Mouse (Mus musculus) spleen, embryonic (tissue): ENCODE measurements around the gene Gfpt1.
"Not testable (repeated sequence)": the region's sequence is repeated elsewhere in the genome, so short reads cannot be mapped to it uniquely, and the experiment has no call there.

Source experiments
- CTCF ChIA-PET: fragments of 350-600 bp; sonication (Branson Sonifier 250); formaldehyde crosslinking; loops from one replicate; lab custom pipeline; 2022; lab: Charles Lee

Gene Gfpt1

DNA sequence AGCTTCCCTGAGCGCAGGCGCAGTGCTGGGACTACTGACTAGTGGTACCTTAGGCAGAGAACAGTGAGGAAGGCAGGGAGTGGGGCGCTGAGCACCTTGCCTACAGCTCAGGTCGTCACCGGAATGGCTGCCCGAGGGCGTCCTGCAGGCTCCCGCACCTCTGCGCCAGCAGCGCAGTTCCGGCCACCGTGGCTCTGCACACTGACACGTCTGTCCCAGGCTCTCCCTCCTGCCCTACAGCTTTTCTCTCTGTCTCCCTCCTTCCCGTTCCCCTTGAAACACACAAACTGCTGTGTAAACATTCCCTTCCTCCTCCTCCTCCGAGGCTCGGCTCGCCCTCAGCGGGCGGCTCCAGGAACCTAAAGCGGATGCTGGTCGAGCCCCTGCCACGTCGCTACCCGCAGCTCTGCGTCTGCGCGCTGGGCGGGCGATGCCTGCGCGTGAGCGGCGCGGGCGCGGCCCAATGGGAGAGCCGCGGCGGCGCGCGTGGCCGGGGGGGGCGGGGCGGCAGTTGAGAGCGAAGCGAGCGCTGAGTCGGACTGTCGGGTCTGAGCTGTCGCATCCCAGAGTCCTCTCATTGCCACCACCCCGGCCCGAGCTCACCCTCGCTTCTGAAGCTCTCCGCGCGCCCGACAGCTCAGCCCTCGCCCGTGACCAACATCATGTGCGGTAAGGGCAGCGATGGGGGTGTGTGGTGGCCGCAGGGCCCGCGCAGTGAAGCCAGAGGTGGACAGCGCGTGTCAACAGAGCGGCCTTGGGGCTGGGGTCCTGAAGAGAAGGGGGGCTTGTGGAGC, at the start of gene Gfpt1:
Gene Gfpt1 (plus strand): TSS at position 510 of the 794 bp plus-strand sequence.
- CTCF ChIA-PET, result interaction anchor here (0.6 to 1.5 kb wide), 2 partner anchors 10 to 33 kb away, joined by 6 read pairs; no protein-coding TSS in a partner anchor

DNA sequence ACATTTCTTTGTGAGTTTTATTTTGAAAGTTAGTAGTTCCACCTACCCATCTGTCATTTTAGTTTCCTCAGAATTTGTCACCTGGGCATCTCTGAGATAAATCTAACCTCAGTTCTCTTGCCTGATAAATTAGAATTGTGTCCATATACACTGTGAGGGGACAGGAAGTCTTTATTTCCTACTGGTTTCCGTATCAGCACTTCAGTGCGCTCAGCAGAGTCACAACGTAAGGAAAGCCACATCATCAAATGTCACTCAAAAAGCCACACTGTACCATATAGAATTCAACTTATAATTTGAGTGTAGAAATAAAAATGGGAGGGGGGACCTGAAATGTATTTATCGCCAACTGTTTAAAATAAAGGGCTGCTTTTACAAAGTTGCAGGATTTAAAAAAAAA, 48.4 kb upstream of the Gfpt1 start:
- CTCF ChIA-PET, result no interaction called here

DNA sequence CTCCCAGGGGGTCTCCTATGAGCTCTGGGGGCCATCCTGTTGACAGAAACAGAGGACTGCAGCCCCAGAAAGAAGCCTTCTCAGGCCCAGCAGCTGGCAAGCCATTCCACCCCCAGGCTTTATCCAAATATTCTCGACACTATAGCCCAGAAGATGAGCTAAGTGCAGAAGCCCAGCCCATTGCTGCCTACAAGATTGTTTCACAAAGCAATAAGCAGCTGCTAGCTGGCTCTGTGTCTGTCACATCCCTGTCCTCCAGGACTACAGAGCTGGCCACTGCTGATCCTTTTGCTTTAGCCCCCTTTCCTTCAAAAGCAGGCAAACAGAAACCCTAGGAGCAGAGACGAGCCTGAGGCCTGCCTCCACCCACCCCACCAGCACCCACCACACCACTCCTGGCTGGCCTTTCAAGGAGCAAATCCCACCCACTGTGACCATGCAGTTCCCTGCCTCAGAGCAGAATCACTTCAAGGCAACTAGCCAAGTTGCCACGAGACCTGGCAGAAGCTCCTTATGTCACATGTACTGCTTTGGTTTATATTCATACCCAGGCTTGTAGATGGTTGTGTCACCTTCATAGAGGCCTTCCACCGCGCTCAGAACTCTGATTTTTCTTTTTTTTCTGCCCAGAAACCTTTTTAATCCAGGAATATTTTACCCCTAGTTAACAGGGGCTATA, 45.9 kb upstream of the Gfpt1 start:
- CTCF ChIA-PET, result no interaction called here

- CTCF ChIA-PET, result no interaction called here
These were observed 45.3 kb upstream of the Gfpt1 start for GRCm38 (mm10) chr6:86997360-86997759.

GRCm38 (mm10) chr6:87001995-87002394, 40.7 kb upstream of the Gfpt1 start:
- CTCF ChIA-PET, result no interaction called here

- CTCF ChIA-PET, result no interaction called here
These were observed 40.1 kb upstream of the Gfpt1 start for GRCm38 (mm10) chr6:87002521-87003055.

DNA sequence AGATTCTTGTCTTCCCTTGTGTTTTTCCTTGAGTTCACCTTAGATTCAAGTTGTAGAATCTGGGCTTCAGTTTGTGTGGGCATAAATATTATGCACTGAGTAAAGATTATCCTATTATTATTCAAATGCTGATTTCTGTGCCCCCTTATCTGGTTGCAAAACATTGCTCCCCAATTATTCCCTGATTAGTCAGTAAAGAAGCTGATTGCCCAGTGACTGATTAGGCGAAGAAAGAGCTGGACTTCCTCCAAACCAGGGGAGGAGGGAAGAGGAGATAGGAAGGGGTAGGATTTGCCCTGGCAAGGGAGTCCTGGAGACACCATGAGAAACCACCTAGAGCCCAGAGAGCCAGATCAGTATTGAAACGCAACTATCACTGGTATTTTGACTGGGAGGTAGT, 38.5 kb upstream of the Gfpt1 start:
- CTCF ChIA-PET, result no interaction called here

- CTCF ChIA-PET, result interaction anchor here (0.7 kb wide), 1 partner anchor 241 kb away, joined by 4 read pairs; no protein-coding TSS in a partner anchor
These were observed 37.1 kb upstream of the Gfpt1 start for GRCm38 (mm10) chr6:87005577-87005976.

- CTCF ChIA-PET, result interaction anchor here (0.6 kb wide), 1 partner anchor 139 kb away, joined by 8 read pairs; no protein-coding TSS in a partner anchor
These were observed 33.8 kb upstream of the Gfpt1 start, which contains the start of gene Nfu1 for GRCm38 (mm10) chr6:87008887-87009286. Gene Nfu1, plus strand, starts transcription at chr6:87009236.

DNA sequence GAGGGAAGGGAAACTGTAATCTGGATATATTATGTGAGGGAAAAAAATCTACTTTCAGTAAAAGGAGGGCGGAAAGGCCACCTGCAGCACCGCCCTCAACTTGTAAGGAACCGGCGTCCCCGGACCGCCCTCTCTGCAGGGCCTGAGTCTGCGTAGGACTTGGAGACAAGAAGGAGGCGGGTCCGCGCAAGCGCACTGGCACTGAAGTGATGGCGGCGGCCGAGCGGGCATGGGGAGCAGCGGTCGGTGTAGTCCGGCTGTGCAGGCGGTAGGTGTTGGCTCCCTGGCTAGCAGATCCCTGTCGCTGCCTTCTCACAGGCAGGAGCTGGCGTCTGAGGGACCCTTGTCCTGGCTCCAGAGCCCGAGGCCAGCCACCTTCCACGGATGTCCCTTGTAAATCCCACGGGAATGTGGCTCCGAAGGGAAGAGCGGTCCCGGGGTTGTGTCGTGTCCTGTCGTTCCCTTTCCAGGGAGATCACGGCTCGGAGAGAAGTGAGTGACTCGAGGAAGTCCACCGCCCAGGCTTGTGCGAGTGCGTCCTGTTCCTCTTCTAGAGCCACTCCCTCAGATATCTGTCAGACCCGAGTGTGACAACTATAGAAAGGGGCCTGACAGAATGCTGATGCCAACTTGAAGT, 32.8 kb upstream of the Gfpt1 start:
- CTCF ChIA-PET, result no interaction called here

DNA sequence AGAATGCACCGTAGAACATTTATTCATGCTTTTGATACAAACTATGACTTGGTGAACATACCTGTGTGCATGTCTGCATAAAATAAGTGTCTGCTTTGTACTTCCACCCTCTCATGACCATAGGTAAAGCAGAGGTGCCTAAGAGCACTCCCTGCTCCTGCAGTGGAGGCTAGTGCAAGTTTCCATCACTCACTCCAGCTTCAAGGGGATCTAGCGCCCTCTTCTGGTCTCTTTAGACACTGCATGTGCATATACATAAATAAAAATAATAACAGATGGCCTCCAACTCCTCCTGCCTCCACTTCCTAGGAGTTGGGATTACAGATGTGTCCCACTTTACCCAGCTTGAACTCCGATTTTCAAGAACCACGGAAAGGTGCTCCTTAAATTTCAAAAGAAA, 25.7 kb upstream of the Gfpt1 start:
- CTCF ChIA-PET, result interaction anchor here (0.7 kb wide), 1 partner anchor 109 kb away, joined by 6 read pairs; no protein-coding TSS in a partner anchor

DNA sequence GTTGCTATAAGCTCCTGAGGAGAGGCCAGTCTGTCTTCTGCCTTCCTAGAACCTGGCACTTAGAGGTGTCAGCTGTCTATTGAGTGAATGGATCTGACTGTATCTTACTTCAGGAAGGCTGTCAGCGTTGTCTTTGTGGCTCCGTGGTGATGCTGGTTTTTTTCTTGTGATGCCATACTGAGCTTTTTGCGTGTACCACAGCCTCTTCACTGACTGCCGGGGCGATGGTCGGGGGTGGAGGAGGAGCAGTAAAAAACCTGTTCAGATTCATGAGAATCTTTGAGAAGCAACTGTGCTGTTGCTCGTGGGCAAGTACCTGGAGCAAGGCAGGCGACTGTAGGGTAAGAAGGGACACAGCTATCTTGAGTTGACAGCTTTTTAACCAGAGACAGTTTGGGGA, 23.8 kb upstream of the Gfpt1 start:
- CTCF ChIA-PET, result no interaction called here

DNA sequence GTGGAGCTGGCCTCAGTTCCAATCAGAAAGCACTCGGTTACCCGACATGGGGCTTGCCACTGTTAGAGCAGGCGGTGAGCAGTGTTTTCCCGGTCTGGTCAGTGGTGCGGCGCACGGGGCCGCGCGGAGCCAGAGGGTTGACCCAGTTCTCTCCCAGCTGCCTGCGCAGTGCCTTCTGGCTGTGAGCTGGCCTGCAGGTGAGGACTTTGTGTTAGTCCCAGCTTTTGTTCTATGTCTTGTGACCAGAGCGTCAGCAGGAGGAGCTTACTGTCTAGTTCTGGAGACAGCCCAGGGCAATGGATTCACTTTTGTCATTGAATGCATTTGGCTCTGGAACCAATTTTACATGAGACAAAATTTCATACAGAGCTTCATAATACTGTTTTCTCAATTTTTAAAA, 20.9 kb upstream of the Gfpt1 start:
- CTCF ChIA-PET, result no interaction called here

DNA sequence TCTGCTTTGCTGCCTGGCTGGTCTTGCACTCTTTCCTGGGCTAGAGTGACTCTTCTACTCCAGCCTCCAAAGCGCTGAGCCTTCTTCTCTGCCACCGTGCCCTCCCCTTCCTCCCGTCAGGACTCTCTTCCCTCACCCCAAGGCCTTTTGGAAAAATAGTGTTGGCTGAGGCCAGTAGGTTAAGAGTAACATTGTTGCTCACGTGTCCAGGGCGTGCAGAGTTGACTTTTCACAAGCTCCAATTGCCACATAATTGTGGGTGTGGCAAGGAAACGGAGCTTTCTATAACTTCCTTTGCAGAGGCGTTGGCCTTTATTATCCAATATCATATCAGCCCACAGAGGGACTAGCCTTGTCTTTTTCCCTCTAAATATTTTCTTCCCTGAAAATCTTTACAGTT, 15.7 kb upstream of the Gfpt1 start:
- CTCF ChIA-PET, result no interaction called here

GRCm38 (mm10) chr6:87028881-87029280, 13.8 kb upstream of the Gfpt1 start:
- CTCF ChIA-PET, result interaction anchor here (1.2 kb wide), 1 partner anchor 10 kb away, joined by 3 read pairs; no protein-coding TSS in a partner anchor

DNA sequence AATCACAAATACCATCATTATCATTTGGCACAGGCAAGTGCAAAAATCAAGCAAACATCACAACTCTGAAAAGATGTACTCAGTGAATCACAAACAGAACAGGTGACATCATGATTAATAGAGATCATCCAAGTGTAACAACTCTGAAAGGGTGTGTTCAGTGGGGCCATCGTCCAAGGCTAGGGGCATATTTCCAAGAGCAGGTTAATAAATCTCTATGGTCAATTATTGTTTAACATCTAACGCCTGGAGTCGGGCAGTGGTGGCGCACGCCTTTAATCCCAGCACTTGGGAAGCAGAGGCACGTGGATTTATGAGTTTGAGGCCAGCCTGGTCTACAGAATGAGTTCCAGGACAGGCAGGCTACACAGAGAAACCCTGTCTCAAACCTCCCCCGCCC, 11.3 kb upstream of the Gfpt1 start:
- CTCF ChIA-PET, result not testable (repeated sequence)

GRCm38 (mm10) chr6:87032401-87032800, 10.2 kb upstream of the Gfpt1 start:
- CTCF ChIA-PET, result no interaction called here

DNA sequence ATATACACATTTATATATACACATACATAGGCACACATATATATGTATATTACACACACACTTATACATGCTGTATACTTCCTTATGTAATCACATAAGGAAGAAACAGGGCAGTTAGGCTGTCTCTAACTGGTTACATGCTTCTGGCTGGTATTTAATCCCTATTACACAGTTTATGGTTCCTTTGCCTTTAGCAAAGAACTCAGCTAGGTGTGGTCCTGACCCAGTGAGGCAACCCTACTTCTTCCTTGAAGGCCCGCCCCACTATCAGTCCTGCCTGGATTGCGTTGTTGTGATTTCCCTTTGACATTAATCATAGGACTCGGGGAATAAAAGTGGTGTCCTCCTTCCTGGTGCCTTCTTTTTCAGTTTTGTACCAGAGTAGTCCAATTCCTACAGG, 8.3 kb upstream of the Gfpt1 start:
- CTCF ChIA-PET, result no interaction called here

DNA sequence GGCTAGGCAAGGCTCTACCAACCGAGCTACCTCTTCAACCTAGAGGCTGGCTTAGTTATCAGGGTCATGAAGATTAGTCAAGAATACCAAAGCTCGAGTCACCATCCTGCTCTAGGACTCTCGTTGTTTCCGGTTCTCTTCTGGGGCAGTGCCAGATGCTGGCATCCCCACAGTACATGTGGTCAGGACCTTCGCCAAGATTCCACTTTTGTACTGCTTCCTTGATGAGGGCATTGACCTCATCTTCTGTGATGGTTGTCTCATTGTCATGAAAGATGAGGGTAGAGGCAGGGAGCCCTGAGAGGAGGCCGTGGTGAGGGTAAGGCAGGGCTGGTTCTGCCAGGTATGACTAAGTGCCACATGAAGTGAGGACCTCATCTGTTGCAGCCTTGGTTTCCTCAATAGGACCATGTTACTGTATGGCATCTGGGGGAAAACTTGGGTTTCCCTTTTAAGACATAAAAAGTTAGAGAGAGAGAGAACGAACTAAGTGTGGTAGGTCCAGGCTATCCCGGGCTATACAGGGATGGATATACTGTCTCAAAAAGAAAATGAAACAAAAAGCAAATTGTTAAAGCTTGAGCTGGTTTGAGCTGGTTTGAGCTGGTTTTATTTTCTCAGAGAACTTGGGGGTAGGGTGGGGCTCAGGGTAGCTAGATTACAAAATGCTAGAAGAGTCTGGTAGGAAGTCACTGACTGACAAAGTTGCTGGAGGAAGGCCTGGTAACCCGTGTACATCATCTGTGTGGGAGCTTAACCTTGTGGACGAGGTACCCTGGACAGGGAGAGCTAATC, 4.6 kb upstream of the Gfpt1 start:
- CTCF ChIA-PET, result no interaction called here

DNA sequence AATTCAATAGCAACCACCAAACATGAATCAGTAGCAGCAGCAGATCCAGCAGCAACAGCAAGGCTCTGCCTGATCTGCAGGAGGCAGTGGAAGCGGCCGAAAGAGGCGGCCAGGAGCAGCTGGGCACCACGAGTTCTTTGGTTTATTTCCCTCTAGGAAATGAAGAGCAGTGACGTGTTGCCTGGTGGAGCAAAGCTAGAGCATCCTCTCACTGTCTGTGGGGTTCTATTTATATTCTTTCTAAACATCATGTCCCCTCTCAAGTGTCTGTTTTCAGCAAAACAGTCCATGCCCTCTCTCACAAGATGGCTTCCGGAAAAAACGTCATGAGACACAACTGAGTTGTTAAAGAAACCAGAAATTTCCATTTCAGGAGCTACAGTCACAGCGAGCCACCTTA, 3.5 kb upstream of the Gfpt1 start:
- CTCF ChIA-PET, result interaction anchor here (0.9 kb wide), 1 partner anchor 10 kb away, joined by 3 read pairs; no protein-coding TSS in a partner anchor

DNA sequence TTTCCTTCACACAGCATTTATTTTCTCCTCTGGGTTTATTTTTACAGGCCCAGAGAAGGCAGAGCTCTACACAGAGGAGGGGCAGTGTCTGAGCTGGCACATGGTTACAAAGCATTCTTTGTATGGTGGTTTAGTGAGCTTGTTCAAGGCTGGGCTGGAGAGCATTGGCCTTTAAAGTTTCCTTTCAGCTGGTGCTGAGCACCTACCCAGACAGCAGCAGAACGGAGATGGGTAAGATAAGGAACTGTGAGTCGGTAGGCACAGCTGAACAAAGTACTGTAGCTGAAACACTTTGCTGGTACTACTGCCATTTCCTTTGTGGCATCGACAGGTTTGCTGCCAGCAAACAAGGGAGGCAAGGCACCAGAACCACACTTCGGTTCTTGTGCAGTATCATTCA, 1.7 kb upstream of the Gfpt1 start:
- CTCF ChIA-PET, result interaction anchor here (1.5 kb wide), 1 partner anchor 11 kb away, joined by 6 read pairs; no protein-coding TSS in a partner anchor
